Mouse (Mus musculus) spleen, postnatal 10 days (tissue): ENCODE measurements around the gene Klc1.

ENCODE experiments used
- DNase-seq, 2 experiments: peaks; one replicate each; pipeline ENCODE4 v3.0.0; 2021 to 2022; ENCODE audit warnings: low spot score in 2 of 2

Gene Klc1

GRCm38 (mm10) chr12:111743419-111743818, 15.2 kb upstream of the Klc1 start:
- no peak for DNase-seq

GRCm38 (mm10) chr12:111743981-111744423, 14.6 kb upstream of the Klc1 start:
- peak in 1 of 2 experiments; percentile 62 for DNase-seq

- DNase-seq, result no peak
These were observed 13.4 kb upstream of the Klc1 start for GRCm38 (mm10) chr12:111745274-111745673.

GRCm38 (mm10) chr12:111746091-111746490, 12.6 kb upstream of the Klc1 start:
- peak in 1 of 2 experiments; percentile 72 for DNase-seq

GRCm38 (mm10) chr12:111747421-111747820, 11.2 kb upstream of the Klc1 start:
- no peak for DNase-seq

GRCm38 (mm10) chr12:111750739-111751138, 7.9 kb upstream of the Klc1 start:
- DNase-seq, result no peak

GRCm38 (mm10) chr12:111752491-111752890, 6.2 kb upstream of the Klc1 start:
- no peak for DNase-seq

- no peak for DNase-seq
These were observed 5.3 kb upstream of the Klc1 start for GRCm38 (mm10) chr12:111753347-111753746.

- DNase-seq, result no peak
These were observed 3.9 kb upstream of the Klc1 start for GRCm38 (mm10) chr12:111754710-111755109.

GRCm38 (mm10) chr12:111755231-111755630, 3.4 kb upstream of the Klc1 start:
- no peak for DNase-seq

- no peak for DNase-seq
These were observed 2.5 kb upstream of the Klc1 start for GRCm38 (mm10) chr12:111756082-111756697.

- no peak for DNase-seq
These were observed 2.0 kb upstream of the Klc1 start for GRCm38 (mm10) chr12:111756698-111757082.

- no peak for DNase-seq
These were observed 906 bp upstream of the Klc1 start for GRCm38 (mm10) chr12:111757561-111758325.

- DNase-seq, result peak in 1 of 2 experiments; percentile 33
These were observed 770 bp downstream of the Klc1 start for GRCm38 (mm10) chr12:111759176-111760061.

GRCm38 (mm10) chr12:111760306-111760908, 1.8 kb downstream of the Klc1 start:
- DNase-seq, result no peak

GRCm38 (mm10) chr12:111762620-111763280, 4.1 kb downstream of the Klc1 start:
- DNase-seq, result no peak

- DNase-seq, result no peak
These were observed 7.9 kb downstream of the Klc1 start for GRCm38 (mm10) chr12:111766313-111767236.

- DNase-seq, result no peak
These were observed 9.8 kb downstream of the Klc1 start for GRCm38 (mm10) chr12:111768322-111768928.

GRCm38 (mm10) chr12:111769306-111769705, 10.7 kb downstream of the Klc1 start:
- peak in 1 of 2 experiments; percentile 50 for DNase-seq
